Mouse (Mus musculus) MEL (cell line): ENCODE results near the gene Sgms1. TPM values are rescaled to one million over a fixed set of nuclear protein-coding genes. Genes with fewer than 3 reads are reported as not detected.

ENCODE experiments used
- DNase-seq: peaks from one replicate; pipeline ENCODE4 v3.0.0; 2011; ENCODE audit warnings: low read depth, low spot score
- H3K27ac ChIP-seq: 2 replicates; pipeline ENCODE4 v1.5.1; 2012; ENCODE audit warnings: low read depth, mild to moderate bottlenecking, control low read depth, low read length, moderate library complexity; ENCODE audit not compliant: control insufficient read depth
- H3K27me3 ChIP-seq, 2 experiments: fragments of 150-350 bp in 1 of 2; sonication (generic) in 1 of 2; 2 replicates each; pipeline ENCODE4 v1.6.1; 2012; ENCODE audit warnings: low read length in 2 of 2, mild to moderate bottlenecking in 2 of 2, improper control_type of control experiment in 1 of 2, moderate library complexity in 1 of 2; ENCODE audit not compliant: insufficient read depth in 2 of 2, control insufficient read depth in 1 of 2
- H3K36me3 ChIP-seq, 2 experiments: 2 replicates each; pipeline ENCODE4 v1.6.1; 2012 to 2014; ENCODE audit warnings: low read length in 2 of 2, improper control_type of control experiment in 1 of 2, inconsistent platforms in 1 of 2, mild to moderate bottlenecking in 1 of 2; ENCODE audit not compliant: insufficient read depth in 2 of 2, control insufficient read depth in 1 of 2
- H3K4me1 ChIP-seq, 2 experiments: fragments of 150-350 bp in 1 of 2; sonication (generic) in 1 of 2; 2 replicates each; pipeline ENCODE4 v1.6.1; 2012; ENCODE audit warnings: low read length in 2 of 2, improper control_type of control experiment in 1 of 2, mild to moderate bottlenecking in 1 of 2; ENCODE audit not compliant: insufficient read depth in 2 of 2, control insufficient read depth in 1 of 2
- H3K4me3 ChIP-seq, 2 experiments: fragments of 150-350 bp in 1 of 2; sonication (generic) in 1 of 2; 2 replicates each; pipeline ENCODE4 v1.5.1; 2012; ENCODE audit warnings: low read depth in 2 of 2, low read length in 2 of 2, mild to moderate bottlenecking in 2 of 2, moderate library complexity in 2 of 2, control low read depth in 1 of 2, improper control_type of control experiment in 1 of 2; ENCODE audit not compliant: control insufficient read depth in 1 of 2, insufficient read depth in 1 of 2
- H3K79me2 ChIP-seq: 2 replicates; pipeline ENCODE4 v1.6.1; 2012; ENCODE audit warnings: mild to moderate bottlenecking, low read length, moderate library complexity; ENCODE audit not compliant: control insufficient read depth, poor library complexity, insufficient read depth
- H3K9ac ChIP-seq: 2 replicates; pipeline ENCODE4 v1.6.1; 2012; ENCODE audit warnings: low read depth, mild to moderate bottlenecking, control low read depth, low read length, moderate library complexity; ENCODE audit not compliant: control insufficient read depth, poor library complexity, severe bottlenecking
- H3K9me3 ChIP-seq: fragments of 150-350 bp; sonication (generic); replicated peaks from 2 replicates; pipeline ENCODE4 v1.6.1; 2012; ENCODE audit warnings: mild to moderate bottlenecking, low read length, improper control_type of control experiment, moderate library complexity; ENCODE audit not compliant: insufficient read depth
- ELF1 ChIP-seq: IDR thresholded peaks from 2 replicates; pipeline ENCODE4 v1.6.1; 2014; ENCODE audit warnings: low read depth, mild to moderate bottlenecking, inconsistent platforms, low read length, improper control_type of control experiment, moderate library complexity
- EP300 ChIP-seq, 2 experiments: IDR thresholded peaks; 2 replicates each; pipeline ENCODE4 v1.6.1; 2011; ENCODE audit warnings: improper control_type of control experiment in 2 of 2, low read length in 2 of 2, low read depth in 1 of 2, mild to moderate bottlenecking in 1 of 2
- ETS1 ChIP-seq: IDR thresholded peaks from 2 replicates; pipeline ENCODE4 v1.6.1; 2012; ENCODE audit warnings: low read depth, mild to moderate bottlenecking, inconsistent platforms, low read length, improper control_type of control experiment, moderate library complexity
- GABPA ChIP-seq: IDR thresholded peaks from 2 replicates; pipeline ENCODE4 v1.6.1; 2012; ENCODE audit warnings: low read depth, mild to moderate bottlenecking, inconsistent platforms, low read length, improper control_type of control experiment, moderate library complexity
- KAT2A ChIP-seq: conservative IDR thresholded peaks from 2 replicates; pipeline ENCODE4 v1.6.1; 2012; ENCODE audit warnings: low read depth, low read length, improper control_type of control experiment, inconsistent platforms
- MAFK ChIP-seq: IDR thresholded peaks from 2 replicates; pipeline ENCODE4 v1.6.1; 2011; ENCODE audit warnings: low read depth, mild to moderate bottlenecking, low read length, improper control_type of control experiment, borderline replicate concordance
- MAX ChIP-seq: IDR thresholded peaks from 2 replicates; pipeline ENCODE4 v1.6.1; 2011; ENCODE audit warnings: low read length, improper control_type of control experiment
- MAZ ChIP-seq: IDR thresholded peaks from 2 replicates; pipeline ENCODE4 v1.6.1; 2012; ENCODE audit warnings: low read depth, mild to moderate bottlenecking, inconsistent platforms, low read length, improper control_type of control experiment
- MYB ChIP-seq: IDR thresholded peaks from 2 replicates; pipeline ENCODE4 v1.6.1; 2011; ENCODE audit warnings: mild to moderate bottlenecking, low read depth, low read length, improper control_type of control experiment
- NELFE ChIP-seq: IDR thresholded peaks from 2 replicates; pipeline ENCODE4 v1.6.1; 2011; ENCODE audit warnings: low read depth, low read length, improper control_type of control experiment
- NRF1 ChIP-seq: IDR thresholded peaks from 2 replicates; pipeline ENCODE4 v1.6.1; 2014; ENCODE audit warnings: low read depth, mild to moderate bottlenecking, inconsistent platforms, low read length, improper control_type of control experiment, moderate library complexity; ENCODE audit not compliant: poor library complexity, insufficient read depth, severe bottlenecking
- POLR2AphosphoS2 ChIP-seq: IDR thresholded peaks from 2 replicates; pipeline ENCODE4 v1.6.1; 2011; ENCODE audit warnings: low read length, improper control_type of control experiment
- SMC3 ChIP-seq: IDR thresholded peaks from 2 replicates; pipeline ENCODE4 v1.6.1; 2011; ENCODE audit warnings: low read depth, low read length, improper control_type of control experiment
- TCF12 ChIP-seq: IDR thresholded peaks from 2 replicates; pipeline ENCODE4 v1.6.1; 2014; ENCODE audit warnings: low read depth, mild to moderate bottlenecking, inconsistent platforms, low read length, improper control_type of control experiment, moderate library complexity
- USF1 ChIP-seq: IDR thresholded peaks from 2 replicates; pipeline ENCODE4 v1.6.1; 2014; ENCODE audit warnings: low read depth, mild to moderate bottlenecking, inconsistent platforms, low read length, improper control_type of control experiment, moderate library complexity
- polyA plus RNA-seq, 2 experiments: library from polyadenylated mRNA; stranded (reverse) in 1 of 2; unstranded in 1 of 2; fragments of >175 nt in 1 of 2; fragments of >200 nt in 1 of 2; gene quantifications; 2 replicates each; pipeline versions ENCODE4 v1.2.1 to v1.2.4; 2012; ENCODE audit warnings: low replicate concordance in 2 of 2, low read depth in 1 of 2; ENCODE audit not compliant: insufficient read length in 2 of 2, insufficient read depth in 1 of 2, missing spikeins in 1 of 2
- total RNA-seq: library from RNA; depleted of rRNA; stranded (reverse); fragments of 300-350 nt; gene quantifications from 2 replicates; pipeline ENCODE4 v1.2.3, GENCODE M21; 2012

Sgms1 gene
- total and polyA plus RNA-seq, 3 experiments = 16.3 to 18.5 TPM; not detected in 1

DNA sequence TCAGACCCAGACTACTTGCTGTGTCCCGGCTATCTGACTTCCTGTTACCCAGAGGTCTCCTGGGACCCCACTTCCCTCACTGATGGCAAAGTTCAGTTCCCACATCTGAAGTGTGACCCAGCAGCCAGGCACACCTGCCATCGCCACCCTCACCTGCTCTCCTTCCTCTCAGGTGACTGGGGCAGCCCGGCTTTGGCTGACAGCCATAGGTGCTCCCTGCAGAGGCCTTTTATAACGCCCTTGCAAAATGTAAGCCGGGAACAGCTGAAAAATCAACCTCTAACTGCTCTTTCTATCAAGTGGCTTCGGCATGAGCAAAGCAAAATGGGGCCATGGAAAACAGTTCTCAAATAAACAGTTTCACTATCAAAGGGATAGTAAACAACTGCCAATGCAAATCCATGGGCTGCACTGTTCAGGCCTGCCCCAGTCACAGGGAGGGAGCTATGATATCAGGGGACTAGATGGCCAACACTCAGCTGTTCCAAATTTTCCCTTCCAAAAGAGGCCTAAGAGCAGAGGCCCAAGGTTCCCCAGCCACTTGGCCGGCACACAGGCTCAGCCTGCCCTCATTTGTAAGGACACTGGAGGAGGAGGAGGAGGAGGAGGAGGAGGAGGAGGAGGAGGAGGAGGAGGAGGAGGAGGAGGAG, 12.5 kb downstream of the Sgms1 start:
- Histone ChIP-seq H3K36me3 (peaks cover 0 to 38% of the 10 kb centered on the region in 2 experiments; a peak in 2 of 4 replicates), H3K4me1 (peaks cover 24 to 40% of the 10 kb centered on the region in 2 experiments), H3K79me2 (peaks cover 17% of the 10 kb centered on the region), H3K4me3 (no peak overlapping the region), H3K9me3 (no peaks in the 10 kb centered on the region), H3K9ac (no peak overlapping the region), H3K27me3 (no peaks in the 10 kb centered on the region), H3K27ac (no peak overlapping the region)
- TF ChIP-seq EP300 (IDR thresholded peaks at IDR 0.05; ENCODE audit: low read depth in 1 of 2, low read length in 2 of 2) = no peak
- TF ChIP-seq NRF1 = no peak
- no peak for TF ChIP-seq GABPA
- no peak for TF ChIP-seq SMC3
- no peak for TF ChIP-seq MAX
- no peak for TF ChIP-seq POLR2AphosphoS2
- TF ChIP-seq USF1 = no peak
- TF ChIP-seq NELFE = no peak
- no peak for DNase-seq

DNA sequence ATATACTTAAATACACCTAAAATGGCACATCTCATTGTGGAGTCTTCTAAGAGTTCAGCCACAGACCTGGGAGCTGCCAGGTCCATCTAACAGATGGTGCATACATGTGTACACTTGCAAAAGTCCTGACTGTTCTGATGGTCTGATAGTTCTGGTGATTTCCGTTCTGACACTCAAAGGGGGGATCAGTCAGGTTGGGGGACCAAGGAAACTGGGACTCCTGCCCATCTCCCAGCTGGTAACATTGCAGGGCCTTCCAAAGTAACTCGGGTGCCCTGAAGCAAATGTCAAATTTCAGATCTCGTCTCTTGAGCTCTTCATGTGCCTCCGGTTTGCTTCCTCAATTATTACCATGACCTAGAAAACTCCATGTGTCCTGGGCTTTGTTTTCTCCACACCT, 13.5 kb downstream of the Sgms1 start:
- no peaks in the 10 kb centered on the region for H3K27me3 ChIP-seq
- H3K79me2 ChIP-seq = peaks cover 11% of the 10 kb centered on the region; the same call in 1 of the 2 replicates
- no peak overlapping the region for H3K27ac ChIP-seq
- peaks cover 0 to 32% of the 10 kb centered on the region in 2 experiments; a peak in 2 of 4 replicates for H3K36me3 ChIP-seq
- no peak for DNase-seq
- no peak overlapping the region for H3K9ac ChIP-seq
- H3K4me1 ChIP-seq = peaks cover 20 to 30% of the 10 kb centered on the region in 2 experiments
- H3K9me3 ChIP-seq = no peaks in the 10 kb centered on the region
- TF ChIP-seq NELFE = no peak
- TF ChIP-seq EP300 (IDR thresholded peaks at IDR 0.05; ENCODE audit: low read depth in 1 of 2, low read length in 2 of 2) = no peak
- TF ChIP-seq MAZ = no peak
- TF ChIP-seq ELF1 = no peak
- TF ChIP-seq KAT2A = no peak
- no peak for TF ChIP-seq TCF12
- TF ChIP-seq ETS1 = no peak
- no peak for TF ChIP-seq MYB
- TF ChIP-seq GABPA = no peak
- TF ChIP-seq MAFK = no peak
- no peak overlapping the region for H3K4me3 ChIP-seq
